ENCODE assay signal across 9 mouse cellular contexts in the genomic region with DNA sequence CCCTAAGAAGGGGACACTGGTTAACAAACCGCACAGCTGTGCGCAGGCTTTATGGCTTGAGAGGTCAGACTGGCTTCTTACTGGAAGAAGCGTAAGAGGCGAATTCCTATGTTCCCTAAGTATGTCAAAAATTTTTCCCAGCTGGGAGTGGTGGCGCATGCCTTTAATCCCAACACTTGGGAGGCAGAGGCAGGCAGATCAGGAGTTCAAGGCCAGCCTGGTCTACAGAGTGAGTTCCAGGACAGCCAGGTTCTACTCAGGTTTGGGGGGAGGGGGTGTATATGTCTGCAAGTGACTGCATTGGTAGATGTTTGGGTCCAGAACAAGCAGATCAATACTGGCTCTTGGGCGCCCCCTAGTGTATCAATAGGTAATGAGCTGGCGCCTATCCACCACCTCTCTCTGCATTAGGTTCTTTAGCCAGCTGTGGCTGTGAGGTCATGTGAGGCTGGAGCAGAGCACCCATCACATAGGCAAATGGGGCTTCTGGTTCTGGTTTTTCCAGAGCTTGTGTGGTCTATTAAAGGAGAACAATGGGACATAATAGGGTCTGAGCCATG. TPM values are rescaled to one million over a fixed set of nuclear protein-coding genes. Genes with fewer than 3 reads are reported as not detected.
DNase-seq lines count a peak whose midpoint lies in the region; ATAC-seq and TF ChIP-seq lines count a peak whose summit lies in the region.
"Had no signal": no experiment of that assay in that cellular context is flagged by ENCODE, and none has a peak within 500 bp of the region (broad histone marks: within the 10 kb centered on the region; RNA-seq: fewer than 3 reads in every experiment).

No protein-coding gene starts in this region.

- peaks cover 3% of the 10 kb centered on the region for H3K4me1 ChIP-seq in embryonic facial prominence, embryonic 11.5 days (ENCODE audit: control insufficient read depth, insufficient read depth, low read length)
- H3K4me1 ChIP-seq in lung, adult 2 months (ENCODE audit: control insufficient read depth, insufficient read depth, low read length) = 0 out of 2 replicates have a peak, but pooled peaks cover 3% of the 10 kb centered on the region

- intact Hi-C loops in heart, postnatal 10 days (cut with DNase I) = loop anchor here (1.0 kb wide), 1 partner anchor 91 kb away; no protein-coding TSS in a partner anchor

- H3K27me3 ChIP-seq in C2C12 (ENCODE audit: control insufficient read depth, insufficient read depth, insufficient read length) = no peaks in the 10 kb centered on the region
- no peaks in the 10 kb centered on the region for H3K27me3 ChIP-seq in embryonic facial prominence, embryonic 11.5 days (ENCODE audit: control insufficient read depth, insufficient read depth, low read length)
- H3K27me3 ChIP-seq: embryonic facial prominence, embryonic 13.5 days had no signal

- no peak overlapping the region for H3K9ac ChIP-seq in embryonic facial prominence, embryonic 11.5 days (replicated peaks; ENCODE audit: low read length)
- H3K9ac ChIP-seq: embryonic facial prominence, embryonic 13.5 days had no signal

- no peak overlapping the region for H3K4me3 ChIP-seq in C2C12 (ENCODE audit: insufficient read depth, poor library complexity, severe bottlenecking)
- H3K4me3 ChIP-seq in embryonic facial prominence, embryonic 11.5 days (ENCODE audit: low read depth, low read length) = no peak overlapping the region
- H3K4me3 ChIP-seq in lung, adult 2 months (replicated peaks; ENCODE audit: extremely low read depth, low read depth, low read length) = no peak overlapping the region
- H3K4me3 ChIP-seq: embryonic facial prominence, embryonic 13.5 days had no signal

- peaks cover 45% of the 10 kb centered on the region for H3K36me3 ChIP-seq in C2C12 (ENCODE audit: control insufficient read depth, insufficient read depth)
- H3K36me3 ChIP-seq in embryonic facial prominence, embryonic 11.5 days (replicated peaks; ENCODE audit: control insufficient read depth, insufficient read depth, low read depth, low read length) = peaks cover 4% of the 10 kb centered on the region; the same call in 1 of the 2 replicates

- H3K9me3 ChIP-seq in embryonic facial prominence, embryonic 11.5 days (replicated peaks; ENCODE audit: control insufficient read depth, low read length) = no peaks in the 10 kb centered on the region
- H3K9me3 ChIP-seq: embryonic facial prominence, embryonic 13.5 days had no signal

- ATAC-seq in embryonic facial prominence, embryonic 11.5 days (replicated peaks; ENCODE audit: insufficient number of reproducible peaks, low FRiP score, low TSS enrichment, low read depth) = 0 out of 2 replicates have a peak, but pooled peaks have one; percentile 19
- ATAC-seq in neutrophil, adult 5-6 weeks (ENCODE audit: extremely low read depth, insufficient number of reproducible peaks, low FRiP score, poor library complexity, severe bottlenecking) = peak; percentile 68; the same call in 1 of the 2 replicates

- no peak overlapping the region for H3K27ac ChIP-seq in embryonic facial prominence, embryonic 11.5 days (replicated peaks; ENCODE audit: low read depth, low read length)
- H3K27ac ChIP-seq: embryonic facial prominence, embryonic 13.5 days had no signal

- 60% methylated on average over 7 of the region's 7 CpGs for WGBS in embryonic facial prominence, embryonic 11.5 days
- WGBS in lung, adult 2 months = 47% methylated on average over 7 of the region's 7 CpGs

- TF ChIP-seq CTCF in C2C12 (IDR thresholded peaks at IDR 0.05; ENCODE audit: control insufficient read depth, insufficient read depth, insufficient read length) = peak; percentile 43
- TF ChIP-seq CTCF in lung, adult 2 months (IDR thresholded peaks at IDR 0.05; ENCODE audit: insufficient read depth, low read length) = peak; percentile 47

- no peak for TF ChIP-seq POLR2A in lung, adult 2 months (IDR thresholded peaks at IDR 0.05; ENCODE audit: borderline replicate concordance, extremely low read depth, low read depth, low read length)

- H3ac ChIP-seq in C2C12 (ENCODE audit: control insufficient read depth, insufficient read length, low read depth) = no peak overlapping the region

- H3K4me2 ChIP-seq in embryonic facial prominence, embryonic 11.5 days (ENCODE audit: low read depth, low read length) = no peak overlapping the region
- H3K4me2 ChIP-seq: embryonic facial prominence, embryonic 13.5 days had no signal

- H3K79me3 ChIP-seq in C2C12 (ENCODE audit: low read depth) = no peaks in the 10 kb centered on the region

- peak; percentile 79 for DNase-seq in adrenal gland, postnatal 25 days
- DNase-seq in embryonic facial prominence, embryonic 11.5 days (ENCODE audit: low spot score) = peak; percentile 83
- peak; percentile 77 to 85 for DNase-seq in heart, postnatal 10 days
- DNase-seq in layer of hippocampus, adult 11-12 months (ENCODE audit: low spot score) = peak; percentile 88
- DNase-seq in lung, adult 2 months = peak; percentile 78
- DNase-seq in testis, postnatal 14 days (ENCODE audit: low spot score) = peak; percentile 46

- no peaks in the 10 kb centered on the region for H3K79me2 ChIP-seq in C2C12 (ENCODE audit: control insufficient read depth, insufficient read depth)

TF ChIP-seq in C2C12, 6 proteins besides CTCF, POLR2A, EP300 and RAD21:
- TF ChIP-seq MAX (IDR thresholded peaks at IDR 0.05) (no peak), MYOG (IDR thresholded peaks at IDR 0.05; ENCODE audit: control insufficient read depth, extremely low read depth, insufficient read length) (no peak), FOSL1 (IDR thresholded peaks at IDR 0.05; ENCODE audit: insufficient read depth, low read length, poor library complexity, severe bottlenecking) (no peak), USF1 (IDR thresholded peaks at IDR 0.05; ENCODE audit: low read depth) (no peak), MYOD1 (IDR thresholded peaks at IDR 0.05; ENCODE audit: control insufficient read depth, insufficient read length, low read depth) (no peak), CEBPB (IDR thresholded peaks at IDR 0.05; ENCODE audit: low read depth) (no peak)
TF ChIP-seq in C2C12: peak in this region for 0.

RNA-seq across cellular contexts. Expression of gene H1fx, which starts 16.3 kb away (rescaled TPM):
- polyA plus RNA-seq in C2C12 (2012; fragmentation: generic; extraction: Trizol) = 58.5 TPM
- 15.1 and 19.1 TPM in 2 replicates for total RNA-seq in adrenal gland, postnatal 25 days (2021)
- polyA plus RNA-seq in embryonic facial prominence, embryonic 11.5 days (2014; fragmentation: Nextera tagmentation; extraction: Ambion mirVana) = 62.8 and 92.5 TPM in 2 replicates
- total RNA-seq in heart, postnatal 10 days (2021) = 10 to 100 TPM; 16.7 to 23.0 TPM
- polyA plus RNA-seq in lung, adult 2 months (2012; rRNA removed) = 4.1 and 5.3 TPM in 2 replicates
- total RNA-seq in neutrophil, adult 5-6 weeks (2017) = not detected in 2 replicates

RNA-seq across cellular contexts. Expression of gene Rab7, which starts 47.3 kb away (rescaled TPM):
- 197 TPM for polyA plus RNA-seq in C2C12 (2012; fragmentation: generic; extraction: Trizol)
- 313 and 326 TPM in 2 replicates for total RNA-seq in adrenal gland, postnatal 25 days (2021)
- polyA plus RNA-seq in embryonic facial prominence, embryonic 11.5 days (2014; fragmentation: Nextera tagmentation; extraction: Ambion mirVana) = 231 and 243 TPM in 2 replicates
- 100 to 1,000 TPM; 263 to 282 TPM for total RNA-seq in heart, postnatal 10 days (2021)
- polyA plus RNA-seq in lung, adult 2 months (2012; rRNA removed) = 160 and 241 TPM in 2 replicates
- total RNA-seq in neutrophil, adult 5-6 weeks (2017) = 148 and 159 TPM in 2 replicates

Comparison
In these comparisons a context has a peak if more than half of its experiments do, and no peak if none do; other contexts are left out.
1. RNA of gene H1fx, which starts 16.3 kb away (total RNA-seq): 16.7 to 23.0 TPM in heart, postnatal 10 days and 15.1 to 19.1 TPM in adrenal gland, postnatal 25 days; not detected in neutrophil, adult 5-6 weeks; every median in the first group is over 10 times any median in the second.
2. Peak in every context shown above with its lines, with median percentiles within 50 percentile points of each other: DNase-seq.